Mouse (Mus musculus) ovary, postnatal 14 days (tissue): ENCODE measurements around the gene Fbxw7.

Experiments used
- DNase-seq: peaks from one replicate; pipeline ENCODE4 v3.0.0; 2022; ENCODE audit warnings: low spot score

The Fbxw7 gene

DNA sequence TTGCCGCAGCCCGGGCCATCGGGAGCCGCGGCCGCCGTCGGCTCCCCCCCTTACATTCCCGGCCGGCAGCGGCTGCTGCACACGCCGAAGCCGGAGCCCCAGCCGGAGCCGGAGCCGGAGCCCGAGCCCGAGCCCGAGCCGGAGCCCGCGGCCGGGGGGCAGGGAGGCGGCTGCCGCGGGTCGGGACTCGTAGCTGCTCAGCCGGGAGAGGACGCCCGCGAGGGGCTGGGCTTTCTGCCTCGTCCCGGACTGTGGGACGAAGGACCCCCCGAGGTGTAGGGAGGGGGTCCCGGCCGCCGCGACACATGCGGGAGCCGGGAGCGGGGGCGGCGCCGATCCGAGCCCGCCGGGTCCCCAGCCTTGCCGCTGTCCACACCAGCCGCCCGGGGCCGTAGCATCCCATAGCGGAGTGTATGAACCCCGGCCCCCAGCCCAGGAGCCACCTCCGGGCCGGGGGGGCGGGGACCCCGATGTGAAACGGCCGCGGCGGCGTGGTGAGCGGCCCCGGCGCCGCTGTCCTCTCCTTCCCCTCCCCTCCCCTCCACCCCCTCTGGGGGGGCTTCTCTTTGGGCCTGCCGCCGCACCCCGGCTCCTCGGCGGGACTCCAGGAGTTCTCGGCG, at the start of gene Fbxw7:
Gene Fbxw7, plus strand, starts transcription at position 507 of the 620 bp plus-strand sequence.
- no peak for DNase-seq

DNA sequence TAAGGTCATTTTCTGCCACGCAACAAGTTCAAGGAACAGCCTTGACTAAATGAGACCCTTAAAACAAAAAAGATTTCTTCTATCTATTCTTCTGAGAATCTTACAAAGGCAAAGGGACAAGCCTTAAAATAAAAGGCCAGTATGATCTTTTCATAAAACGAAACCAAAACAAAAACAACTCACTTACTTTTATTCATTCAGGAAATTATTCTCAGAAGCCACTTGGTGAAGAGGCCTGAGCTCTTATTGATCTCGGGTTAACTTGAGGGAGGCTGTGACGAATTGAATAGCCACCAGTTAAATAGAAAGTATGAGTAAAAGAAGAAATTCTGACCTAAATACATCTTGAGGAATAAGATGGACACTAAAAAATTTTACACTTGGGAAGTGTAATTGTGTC, 46.1 kb upstream of the Fbxw7 start:
- no peak for DNase-seq

DNA sequence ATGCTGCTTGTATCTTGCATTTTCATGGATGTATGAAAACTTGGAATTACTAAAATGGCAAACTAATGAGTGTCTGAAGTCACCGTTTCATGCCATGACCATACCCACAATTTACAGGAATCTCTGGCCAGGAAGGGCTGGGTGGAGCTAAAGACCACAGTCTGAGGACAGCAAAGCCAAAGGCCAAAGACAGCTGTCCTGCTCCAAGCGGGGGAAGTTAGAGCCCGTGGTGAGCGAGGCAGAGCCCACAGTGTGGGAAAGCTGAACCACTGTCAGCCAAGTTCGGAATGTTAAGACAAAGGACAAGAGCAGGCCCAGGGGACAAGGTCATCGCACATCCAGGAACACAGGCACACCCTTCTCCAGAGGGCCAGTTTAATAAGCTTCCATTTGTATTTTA, 45.7 kb upstream of the Fbxw7 start:
- DNase-seq: no peak

DNA sequence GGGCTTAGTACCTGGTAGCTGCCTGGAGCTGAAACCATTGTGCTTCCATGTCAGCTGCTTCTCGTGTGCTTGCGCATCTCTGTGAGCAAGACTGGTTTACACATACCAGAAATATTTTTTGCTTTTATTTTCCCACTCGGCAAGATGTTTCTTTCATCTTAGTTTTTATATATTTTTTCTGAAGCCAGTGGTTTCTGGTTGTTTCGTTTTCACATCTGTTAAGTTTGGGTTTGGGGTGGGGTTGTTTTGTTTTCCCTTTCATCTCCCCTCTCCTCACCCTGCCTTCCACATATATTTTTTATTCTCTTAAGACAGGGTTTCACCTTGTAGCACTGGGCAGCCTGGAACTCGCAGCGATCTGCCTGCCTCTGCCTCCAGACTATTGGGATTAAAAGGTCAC, 44.5 kb upstream of the Fbxw7 start:
- DNase-seq: no peak

DNA sequence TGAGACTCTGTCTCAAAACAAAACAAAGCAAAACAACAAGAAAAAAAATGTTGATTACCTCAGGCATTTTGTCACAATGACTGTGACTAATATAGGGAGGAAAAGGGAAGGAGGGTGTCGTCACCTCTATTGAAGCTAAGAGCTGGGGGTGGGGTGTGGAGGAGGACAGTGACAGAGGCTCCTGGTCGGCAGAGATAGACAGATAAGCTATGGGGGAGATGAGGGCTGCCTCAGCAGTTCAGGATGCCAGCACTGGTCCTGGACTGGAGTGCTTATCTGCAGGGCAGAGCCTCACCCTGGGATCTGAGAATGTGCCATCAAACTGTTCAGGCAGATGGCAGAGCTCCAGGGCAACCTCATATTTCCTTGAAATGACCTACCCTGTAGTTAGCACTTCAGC, 43.1 kb upstream of the Fbxw7 start:
- DNase-seq: no peak

DNA sequence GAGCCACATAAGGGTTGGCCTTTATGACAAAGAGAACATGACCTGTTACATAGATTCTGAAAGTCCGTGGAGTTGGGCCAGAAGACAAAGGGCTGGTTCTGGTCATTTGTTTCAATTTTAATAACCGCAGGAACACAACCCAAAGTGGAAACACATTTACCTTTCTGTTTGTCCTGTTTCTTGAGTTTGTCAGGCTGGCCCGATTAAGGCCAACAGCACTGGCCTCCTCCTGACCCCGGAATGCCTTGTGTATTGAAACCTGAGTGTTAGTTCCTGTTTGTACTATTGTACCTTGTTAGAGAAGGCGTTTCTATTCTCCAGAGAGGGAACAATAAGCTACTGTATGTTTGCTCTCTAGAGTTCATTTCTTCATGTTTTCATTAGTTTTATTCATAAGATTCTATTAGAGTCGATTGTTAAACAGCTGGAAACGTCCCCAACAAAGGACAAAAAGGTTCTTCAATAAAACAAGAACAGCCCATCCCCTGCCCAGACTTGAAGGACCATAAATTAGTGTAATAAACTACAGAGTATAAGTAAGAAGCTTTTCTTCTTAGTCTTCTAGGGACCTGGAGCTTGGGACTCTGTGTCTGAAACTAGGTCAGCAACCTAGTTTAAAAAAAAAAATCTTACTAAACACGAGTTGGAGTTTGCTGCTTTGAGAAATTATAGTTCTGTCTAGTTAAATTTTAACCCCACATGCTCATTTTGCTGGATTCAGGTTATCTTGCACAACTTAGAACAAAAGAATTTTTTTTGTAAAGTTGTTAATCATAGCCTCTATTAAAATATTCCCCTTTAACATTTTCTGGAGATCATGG, 40.6 kb upstream of the Fbxw7 start:
- DNase-seq: no peak

DNA sequence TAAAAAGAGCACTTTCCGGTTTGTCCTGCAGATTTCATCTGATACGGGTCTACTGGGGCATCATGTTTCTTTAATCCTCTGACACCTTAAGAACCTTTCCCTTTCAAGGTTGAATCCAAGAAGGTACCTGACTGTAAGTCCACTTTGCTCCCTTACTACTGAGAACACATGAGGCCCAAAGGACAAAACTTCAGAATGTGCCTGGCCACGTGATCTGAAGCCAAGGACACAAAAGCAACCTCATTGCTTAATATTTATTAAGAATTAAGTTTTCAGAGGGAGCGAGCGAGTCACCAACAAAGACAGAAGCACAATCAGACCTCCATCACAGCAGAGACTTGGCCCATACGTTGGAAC, 40.0 kb upstream of the Fbxw7 start:
- DNase-seq: no peak

DNA sequence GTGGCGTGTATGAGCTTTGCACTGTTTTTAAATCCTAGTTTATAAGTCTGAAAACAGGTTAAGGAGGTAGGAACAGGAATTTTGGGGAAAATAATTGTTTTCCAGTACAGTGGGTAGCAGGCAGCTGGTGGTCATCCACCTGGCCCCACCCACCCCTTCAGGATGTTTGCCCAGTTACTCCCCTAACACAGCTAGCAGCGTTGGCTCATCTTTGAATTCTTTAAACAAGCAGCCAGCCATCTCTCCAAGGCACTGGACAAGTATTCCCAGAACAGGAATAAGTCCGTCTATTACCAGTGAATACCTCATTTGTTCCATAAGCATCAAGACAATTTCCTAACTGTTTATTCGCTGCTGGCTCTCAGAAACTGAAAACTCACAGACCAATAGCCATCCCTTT, 39.5 kb upstream of the Fbxw7 start:
- no peak for DNase-seq

DNA sequence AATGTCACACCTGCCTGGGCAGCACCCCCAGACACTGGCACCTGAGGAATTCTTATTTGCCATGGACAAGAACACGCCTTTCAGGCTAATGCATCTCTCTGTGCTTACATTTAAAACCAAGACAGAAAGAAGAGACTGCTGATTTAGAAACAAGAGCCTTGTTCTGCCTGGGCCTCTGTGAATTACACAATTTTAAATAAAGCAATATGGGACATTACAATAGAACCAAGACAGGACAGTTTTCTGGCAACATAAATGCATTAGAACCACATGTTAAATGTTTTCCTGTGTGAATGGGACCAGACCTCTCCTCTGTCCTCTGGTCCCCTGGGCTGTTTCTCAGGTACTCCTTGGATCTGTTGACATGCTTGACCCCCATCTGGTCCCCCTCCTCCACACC, 39.0 kb upstream of the Fbxw7 start:
- DNase-seq: no peak

DNA sequence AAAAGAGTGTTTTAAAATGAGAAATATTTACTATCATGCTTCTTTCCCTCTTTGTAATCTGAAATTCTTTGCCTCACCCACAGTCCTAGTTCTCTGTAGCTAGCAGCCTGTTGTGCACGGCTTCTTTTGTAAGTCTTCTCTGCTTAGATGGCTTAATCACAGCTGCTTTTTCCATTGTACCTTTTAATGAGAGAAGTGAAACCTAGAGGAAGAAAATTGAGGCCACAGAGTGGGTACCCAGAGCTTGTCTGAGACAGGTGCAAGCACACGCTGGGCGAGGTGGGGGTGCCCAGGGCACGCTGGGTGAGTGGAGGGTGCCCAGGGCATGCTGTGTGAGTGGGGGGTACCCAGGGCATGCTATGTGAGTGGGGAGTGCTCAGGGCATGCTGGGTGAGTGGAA, 27.2 kb upstream of the Fbxw7 start:
- no peak for DNase-seq

DNA sequence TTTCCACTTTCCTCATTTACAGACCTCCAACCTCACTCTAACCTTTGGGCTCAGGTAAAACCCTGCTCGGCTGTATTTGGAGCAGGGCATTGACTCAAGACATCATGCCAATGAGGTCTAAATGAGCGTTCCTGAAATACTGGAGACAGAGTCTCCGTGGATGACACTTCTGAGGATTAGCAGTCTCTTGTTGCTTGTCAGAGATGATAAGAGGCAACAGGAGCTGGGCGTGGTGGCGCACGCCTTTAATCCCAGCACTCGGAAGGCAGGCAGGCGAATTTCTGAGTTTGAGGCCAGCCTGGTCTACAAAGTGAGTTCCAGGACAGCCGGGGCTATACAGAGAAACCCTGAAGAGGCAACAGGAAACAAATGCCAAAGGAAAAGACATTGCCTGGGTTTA, 11.0 kb upstream of the Fbxw7 start:
- DNase-seq: no peak

DNA sequence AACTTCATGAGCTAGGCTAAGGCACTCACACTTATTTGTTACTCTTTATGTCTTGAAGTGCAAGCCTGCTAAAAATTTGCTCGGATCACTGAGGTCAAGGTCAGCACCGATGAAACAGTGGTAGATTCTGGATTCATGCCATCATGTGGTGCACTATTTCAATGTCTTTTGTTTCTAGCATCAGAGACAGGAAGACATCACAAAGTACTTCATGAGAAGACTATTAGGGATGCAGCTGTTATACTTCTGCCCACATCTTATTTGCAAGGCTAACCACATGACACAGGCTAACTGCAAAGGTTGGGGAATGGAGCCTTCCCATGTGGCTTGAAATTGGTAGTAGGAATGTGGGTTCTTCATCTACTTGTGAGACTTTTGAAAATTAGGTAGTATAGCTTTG, 8.9 kb upstream of the Fbxw7 start:
- DNase-seq: no peak

DNA sequence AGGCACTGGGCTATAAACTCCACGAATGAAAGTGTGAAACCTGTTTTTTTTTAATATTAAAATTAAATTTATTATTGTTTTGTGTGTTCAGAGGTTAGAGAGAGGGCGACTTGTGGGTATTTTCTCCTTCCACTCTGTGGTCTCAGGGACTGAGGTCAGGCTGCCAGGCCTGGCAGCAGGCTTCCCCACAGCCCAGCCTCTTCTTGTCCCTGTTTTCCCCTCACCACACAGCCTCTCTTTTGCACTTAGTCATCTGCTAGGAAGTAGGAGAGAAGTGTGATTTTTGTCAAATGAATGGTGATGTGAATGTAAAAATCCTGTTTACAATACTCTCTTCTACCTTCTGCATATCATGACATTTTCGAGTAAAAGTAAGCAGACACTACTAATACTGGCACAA, 7.2 kb upstream of the Fbxw7 start:
- DNase-seq: no peak

DNA sequence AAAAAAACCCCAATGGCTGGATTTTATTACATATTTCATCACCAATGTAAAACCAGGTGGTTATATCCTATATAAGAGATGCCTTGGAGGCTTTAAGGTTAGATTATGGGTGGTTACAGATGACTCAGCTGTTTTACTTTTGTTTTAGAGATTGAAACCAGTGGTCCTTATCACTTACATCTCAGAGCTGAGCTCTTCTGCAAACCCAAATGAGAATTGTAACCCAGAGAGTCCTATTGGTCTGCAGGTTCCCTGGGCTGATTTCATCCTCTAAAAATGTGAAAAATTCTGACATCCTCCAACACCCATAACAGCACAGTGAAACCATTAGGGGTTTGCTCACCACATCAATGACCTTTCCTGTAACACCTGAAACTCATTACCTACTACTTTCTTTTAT, 6.2 kb upstream of the Fbxw7 start:
- no peak for DNase-seq

DNA sequence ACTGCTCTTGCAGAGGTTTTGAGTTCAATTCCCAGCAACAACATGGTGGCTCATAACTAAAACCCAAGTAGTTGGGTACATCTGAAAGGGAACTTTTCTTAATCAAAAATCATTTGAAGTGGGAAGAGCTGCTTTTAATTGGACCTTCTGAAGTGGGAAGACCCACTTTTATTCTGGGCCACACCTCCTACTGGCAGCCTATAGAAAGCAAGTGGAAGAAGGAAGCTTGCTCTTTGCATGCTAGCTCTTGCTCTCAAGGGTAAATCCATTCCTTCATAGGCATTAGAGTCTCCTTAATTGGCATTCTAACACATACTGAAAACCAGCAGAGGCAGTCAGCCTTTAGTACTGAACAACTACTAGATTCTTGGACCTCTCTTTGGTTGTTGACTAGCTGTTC, 4.3 kb upstream of the Fbxw7 start:
- no peak for DNase-seq

DNA sequence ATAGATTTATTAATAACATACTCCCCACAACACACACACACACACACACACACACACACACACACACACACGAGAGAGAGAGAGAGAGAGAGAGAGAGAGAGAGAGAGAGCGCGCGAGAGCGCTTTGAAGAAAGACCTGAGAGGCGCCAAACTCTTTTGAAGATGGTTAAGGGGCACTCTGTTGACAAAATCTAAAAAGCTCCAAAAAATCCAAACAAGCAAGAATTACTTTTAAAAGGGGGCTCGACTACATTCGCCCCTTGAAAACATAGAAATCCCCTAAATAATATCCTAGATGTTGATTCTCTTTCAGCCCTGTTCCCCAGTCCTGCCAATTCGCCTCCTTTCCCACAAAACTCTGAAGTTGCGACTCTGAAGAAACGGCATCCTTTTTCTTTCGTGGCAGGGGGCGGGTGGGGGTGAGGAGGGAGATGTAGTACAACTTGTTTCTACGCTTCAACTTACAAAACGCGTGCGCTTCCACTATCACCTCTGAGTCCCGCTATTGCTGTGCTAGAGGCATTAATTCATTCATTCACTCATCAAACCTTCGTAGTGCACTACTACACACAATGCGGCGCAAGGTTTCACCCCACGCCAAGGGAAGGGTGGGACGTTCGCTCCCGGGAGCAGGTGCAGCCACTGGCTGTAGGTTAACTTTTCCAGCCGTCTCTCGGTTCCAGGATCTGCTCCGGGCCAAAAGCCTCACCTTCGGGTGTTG, 1.5 kb upstream of the Fbxw7 start:
- DNase-seq: no peak

DNA sequence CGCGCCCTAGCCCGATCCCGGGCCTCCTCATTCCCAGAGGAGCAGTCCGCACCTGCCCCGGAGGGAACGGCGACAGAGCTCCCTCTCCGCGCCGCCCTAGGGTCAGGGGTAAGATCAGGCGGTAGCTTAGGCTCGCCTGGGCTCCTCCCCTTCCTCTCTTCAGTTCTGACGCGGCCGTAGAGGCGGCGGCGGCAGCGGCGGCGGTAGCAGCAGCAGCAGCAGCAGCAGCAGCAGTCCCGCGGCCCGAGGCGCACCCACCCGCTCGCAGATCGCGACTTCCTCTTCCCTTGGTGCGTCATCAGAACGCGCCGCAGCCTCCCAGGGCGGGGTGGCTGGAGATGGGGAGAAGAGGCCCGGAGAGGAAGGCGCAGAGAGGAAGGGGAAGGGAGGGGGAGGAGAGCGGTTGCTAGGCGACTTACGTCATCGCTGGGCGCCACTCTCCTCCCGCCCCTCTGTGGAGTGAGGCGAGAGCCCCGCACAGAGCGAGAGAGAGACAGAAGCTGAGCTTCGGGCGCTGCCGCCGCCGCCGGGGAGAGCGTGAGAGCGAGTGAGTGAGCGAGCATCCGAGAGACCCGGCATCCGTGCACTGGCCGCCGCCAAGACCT, 809 bp upstream of the Fbxw7 start:
- DNase-seq: peak; percentile 100

DNA sequence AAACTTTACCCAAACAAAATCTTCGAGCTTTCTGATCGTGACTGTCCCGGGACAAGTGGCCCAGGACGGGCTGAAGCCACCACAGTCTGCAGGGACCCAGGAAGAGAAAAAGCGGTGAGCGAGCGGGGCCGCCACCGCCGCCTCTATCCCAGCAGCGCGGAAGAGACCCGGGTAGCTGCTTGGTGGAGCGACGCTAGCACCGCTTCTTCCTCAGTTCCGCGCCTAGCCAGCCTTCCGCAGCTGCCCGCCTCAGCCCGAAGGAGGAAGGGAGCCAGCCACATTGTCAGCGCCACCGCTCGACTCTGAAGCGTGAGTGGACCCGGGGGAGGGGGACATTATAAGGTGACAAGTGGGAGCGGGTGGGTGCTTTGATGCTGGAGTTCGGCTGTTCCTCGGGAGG, 393 bp downstream of the Fbxw7 start:
- peak; percentile 21 for DNase-seq

DNA sequence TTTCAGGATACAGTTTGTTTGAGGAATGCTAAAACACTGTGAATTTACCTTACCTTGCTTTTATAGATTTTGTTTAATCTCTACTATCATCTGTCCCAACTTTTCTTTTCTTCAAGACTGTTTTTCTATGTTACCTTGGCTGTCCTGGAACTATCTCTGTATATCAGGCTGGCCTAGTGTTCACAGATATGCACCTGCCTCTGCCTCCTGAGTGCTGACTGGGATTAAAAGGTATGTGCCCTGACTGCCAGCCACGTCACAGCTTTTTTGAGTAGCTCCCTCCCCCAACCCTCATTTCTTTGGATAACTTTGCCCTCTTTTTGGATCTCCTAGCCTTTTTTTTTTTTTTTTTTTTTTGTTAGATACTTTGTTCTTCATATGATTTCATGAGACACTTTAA, 1.9 kb downstream of the Fbxw7 start:
- no peak for DNase-seq

DNA sequence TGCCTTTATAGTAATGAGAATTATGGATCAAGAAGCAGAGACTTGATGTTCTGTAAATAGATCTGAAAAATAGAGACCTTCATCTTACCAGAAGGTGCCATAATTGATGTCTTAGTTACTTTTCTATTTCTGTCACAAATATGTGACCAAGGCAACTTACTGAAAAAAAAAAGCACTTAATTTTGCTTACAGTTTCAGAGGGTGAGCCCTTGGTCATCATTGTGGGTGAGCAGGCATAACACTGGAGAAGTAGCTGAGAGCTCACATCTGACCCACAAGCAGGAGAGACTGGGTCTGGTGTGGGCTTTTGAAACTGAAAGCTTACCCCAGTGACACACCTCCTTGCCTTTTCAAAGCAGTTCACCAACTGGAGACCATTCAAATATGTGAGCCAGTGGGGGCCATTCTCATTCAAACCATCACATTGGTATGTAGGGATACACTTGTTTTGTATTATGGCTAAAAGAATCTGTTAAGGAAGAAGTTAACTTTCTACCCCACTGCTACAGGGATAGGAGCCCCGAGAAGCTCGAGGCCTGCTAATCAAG, 5.7 kb downstream of the Fbxw7 start:
- no peak for DNase-seq

DNA sequence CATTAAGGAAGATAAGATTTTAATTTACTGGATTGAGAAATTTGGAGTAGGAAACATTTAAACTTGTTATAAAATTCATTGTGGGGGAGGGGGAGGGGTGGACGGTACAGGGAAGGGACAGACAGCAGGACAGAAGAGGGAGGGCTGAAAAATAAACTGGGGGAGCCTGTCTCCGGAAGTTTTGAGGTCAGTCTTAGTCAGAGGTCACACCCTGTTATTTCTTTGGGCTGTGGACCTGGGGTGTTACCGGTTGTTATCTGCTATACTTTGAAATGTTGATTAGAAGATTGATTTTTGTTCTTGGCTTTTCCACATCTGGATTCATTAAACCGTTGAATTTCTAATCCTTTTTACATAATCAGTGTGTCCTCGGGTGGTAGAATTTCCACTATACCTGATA, 10.9 kb downstream of the Fbxw7 start:
- DNase-seq: no peak

DNA sequence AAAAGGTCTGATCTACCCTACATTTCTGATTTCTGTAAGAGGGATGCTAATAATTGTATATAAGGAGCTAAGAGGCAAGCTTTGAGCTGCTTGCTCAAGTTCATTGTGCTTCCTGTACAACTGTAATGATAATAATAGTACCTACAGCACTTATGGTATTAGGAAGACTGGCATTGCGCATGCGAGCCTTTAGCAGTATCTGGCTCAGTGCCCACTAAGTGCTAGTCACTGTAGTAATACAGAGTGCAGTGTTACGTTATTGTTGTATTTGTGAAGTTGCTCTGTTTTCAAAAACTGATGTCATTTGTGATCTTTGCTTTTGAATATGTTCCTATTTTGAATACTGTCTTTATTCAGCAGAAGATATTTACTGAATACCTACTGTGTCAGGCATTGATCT, 11.3 kb downstream of the Fbxw7 start:
- no peak for DNase-seq

DNA sequence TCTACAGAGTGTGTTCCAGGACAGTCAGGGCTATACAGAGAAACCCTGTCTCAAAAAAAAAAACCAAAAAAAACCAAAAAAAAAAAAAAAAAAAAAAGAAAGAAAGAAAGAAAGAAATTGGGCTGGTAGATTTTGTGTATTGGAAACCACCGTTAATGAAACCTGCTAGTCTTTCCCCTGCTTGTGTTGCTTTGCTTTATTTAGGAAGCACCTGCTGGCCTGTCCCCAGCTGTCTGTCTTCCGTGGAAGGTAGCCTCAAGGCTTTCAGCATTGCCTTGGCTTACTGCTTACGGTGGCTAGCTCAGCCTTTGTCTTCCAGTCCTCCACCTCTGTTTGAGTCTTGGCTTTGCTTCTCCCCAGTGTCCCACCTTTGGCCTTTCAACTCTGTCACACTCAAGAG, 11.9 kb downstream of the Fbxw7 start:
- DNase-seq: no peak
